Mouse (Mus musculus) embryonic facial prominence, embryonic 10.5 days (tissue): ENCODE results near the gene Loxl3. TPM values are rescaled to one million over a fixed set of nuclear protein-coding genes. Genes with fewer than 3 reads are reported as not detected.

Experiments
- microRNA counts: library from miRNA; unstranded; fragments of <30 nt; microRNA quantifications from one replicate; lab custom pipeline; 2017
- microRNA-seq: library from miRNA; unstranded; fragments of <30 nt; microRNA quantifications from one replicate; pipeline ENCODE4, GENCODE M21; 2017
- polyA plus RNA-seq: library from polyadenylated mRNA; unstranded; fragments of >200 nt; fragmentation: Nextera tagmentation; extraction: Ambion mirVana; gene quantifications from 2 replicates; pipeline ENCODE4 v1.2.1, GENCODE M21; 2016

Loxl3 gene
- polyA plus RNA-seq, 1 experiment from 2014 or later, result 11.4 TPM

MicroRNAs within 50 kb of the gene (microRNA counts, 519-probe panel; counts per million panel counts)
- microRNA mmu-miR-3470a+mmu-miR-3470b (lab: Ali Mortazavi, UCI), result 188 counts per million, percentile 57 among the panel's probes with 10 or more counts

Small RNA genes lying within 50 kb of the gene (microRNA-seq; reads per million reads assigned to microRNA genes)
- not detected for gene Mir3470a
- not detected for gene Mir7040

Other genes starting within 250 kb of the Loxl3 start
- gene Sema4f, start 94.4 kb upstream of the Loxl3 start, polyA plus RNA-seq, result 1.4 and 2.1 TPM in 2 replicates
- gene M1ap, start 87.3 kb upstream of the Loxl3 start, polyA plus RNA-seq, result 0.31 and 0.56 TPM in 2 replicates
- gene Dok1, start 702 bp upstream of the Loxl3 start, polyA plus RNA-seq, result 11.1 and 12.2 TPM in 2 replicates
- gene Aup1, start 20.3 kb downstream of the Loxl3 start, polyA plus RNA-seq, result 148 and 172 TPM in 2 replicates
- 83.5 and 90.0 TPM in 2 replicates for gene Htra2, start 21.1 kb downstream of the Loxl3 start, polyA plus RNA-seq
- gene Dqx1, start 23.7 kb downstream of the Loxl3 start, polyA plus RNA-seq, result 1.8 and 2.8 TPM in 2 replicates
- 8.4 and 10.4 TPM in 2 replicates for gene Tlx2, start 36.1 kb downstream of the Loxl3 start, polyA plus RNA-seq
- 45.7 and 49.5 TPM in 2 replicates for gene Pcgf1, start 43.7 kb downstream of the Loxl3 start, polyA plus RNA-seq
- gene Lbx2, start 52.2 kb downstream of the Loxl3 start, polyA plus RNA-seq, result 0.45 and 0.59 TPM in 2 replicates
- 2.4 and 2.8 TPM in 2 replicates for gene Ccdc142, start 67.4 kb downstream of the Loxl3 start, polyA plus RNA-seq
- 1.8 and 2.1 TPM in 2 replicates for gene Gm42688, start 67.4 kb downstream of the Loxl3 start, polyA plus RNA-seq
- 144 and 145 TPM in 2 replicates for gene Mrpl53, start 74.9 kb downstream of the Loxl3 start, polyA plus RNA-seq
- 41.0 and 44.1 TPM in 2 replicates for gene Mogs, start 81.3 kb downstream of the Loxl3 start, polyA plus RNA-seq
- gene Wbp1, start 87.4 kb downstream of the Loxl3 start, polyA plus RNA-seq, result 147 and 172 TPM in 2 replicates
- 18.6 and 20.2 TPM in 2 replicates for gene Ino80b, start 91.3 kb downstream of the Loxl3 start, polyA plus RNA-seq
- gene Rtkn, start 101.3 kb downstream of the Loxl3 start, polyA plus RNA-seq, result 38.2 and 39.0 TPM in 2 replicates
- 10.2 and 11.2 TPM in 2 replicates for gene Wdr54, start 122.2 kb downstream of the Loxl3 start, polyA plus RNA-seq
- gene 1700003E16Rik, start 122.2 kb downstream of the Loxl3 start, polyA plus RNA-seq, result 1.3 and 2.1 TPM in 2 replicates
- 112 and 116 TPM in 2 replicates for gene Dctn1, start 131.7 kb downstream of the Loxl3 start, polyA plus RNA-seq
- 0.70 and 0.97 TPM in 2 replicates for gene Slc4a5, start 185.7 kb downstream of the Loxl3 start, polyA plus RNA-seq